Mouse (Mus musculus) CD4-positive helper T cell, adult 2 months (primary cell): ENCODE data around the gene Manf.

Source experiments
- DNase-seq: peaks from one replicate; pipeline ENCODE4 v3.0.0-alpha.2; 2012; ENCODE audit warnings: low read depth, missing footprints, low spot score

The Manf gene

DNA sequence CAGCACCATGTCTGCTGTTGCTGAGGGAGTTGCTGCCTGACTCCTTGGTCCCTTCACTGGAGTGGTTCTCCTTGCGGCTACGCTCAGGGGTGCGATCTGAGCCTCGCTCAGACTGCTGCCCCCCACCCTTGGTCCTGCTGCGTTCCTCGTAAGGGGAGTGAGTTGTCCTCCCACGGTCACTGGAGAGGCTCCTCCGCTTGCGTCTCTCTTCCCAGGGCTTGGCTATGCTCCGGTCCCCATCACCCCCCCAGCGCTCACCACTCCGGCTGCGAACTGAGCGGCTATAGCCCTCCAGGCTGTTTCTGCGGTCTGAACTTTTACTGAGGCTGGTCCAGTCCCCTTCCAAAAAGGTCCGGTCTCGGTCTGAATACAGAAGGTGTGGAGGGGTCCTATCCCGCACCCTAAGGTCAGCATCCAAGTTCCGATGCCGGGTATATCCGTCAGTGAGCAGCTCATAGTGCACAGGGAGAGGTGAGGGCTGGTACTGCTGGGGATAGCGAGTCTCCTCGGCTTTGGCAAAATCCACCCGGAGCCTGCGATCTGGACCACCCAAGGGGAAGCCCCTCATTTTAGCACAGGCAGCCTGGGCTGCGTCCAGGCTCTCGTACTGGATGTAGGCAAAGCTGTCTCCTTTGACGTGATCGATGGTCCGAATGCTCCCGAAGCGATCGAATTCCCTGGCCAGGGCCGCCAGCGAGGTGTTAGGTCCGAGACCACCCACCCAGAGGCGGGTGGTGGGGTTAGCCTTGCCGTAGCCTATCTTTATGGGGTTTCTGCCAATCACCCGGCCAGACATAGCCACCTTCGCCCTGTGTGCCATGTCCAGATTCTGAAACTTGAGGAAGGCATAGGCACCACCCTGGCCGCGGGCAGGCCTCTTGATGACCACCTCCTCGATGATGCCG, 6.5 kb downstream of the Manf start:
- DNase-seq, result no peak

- no peak for DNase-seq
Measured at GRCm38 (mm10) chr9:106884306-106884705, 7.5 kb downstream of the Manf start.

GRCm38 (mm10) chr9:106883085-106883484, 8.7 kb downstream of the Manf start:
- DNase-seq, result no peak

DNA sequence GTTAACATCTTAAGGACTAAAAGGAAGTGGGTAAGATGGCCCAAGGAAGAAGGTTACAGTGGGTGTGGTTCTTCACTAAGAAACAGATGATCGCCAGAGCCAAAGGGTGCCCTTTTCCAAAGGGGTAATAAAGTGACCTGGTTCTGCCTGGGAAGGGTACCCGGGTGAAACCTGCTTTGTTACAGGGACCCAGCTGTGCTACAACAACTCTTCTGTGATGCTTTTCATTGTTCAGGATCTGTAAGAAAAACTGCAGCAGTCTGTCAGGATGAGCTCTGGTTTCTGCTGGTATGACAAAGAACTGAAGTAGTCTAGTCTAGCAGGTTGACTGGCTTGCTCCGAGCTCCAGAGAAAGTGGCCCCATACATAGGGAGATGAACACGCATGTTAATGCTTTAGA, 9.6 kb downstream of the Manf start:
- DNase-seq, result no peak

- no peak for DNase-seq
Measured at GRCm38 (mm10) chr9:106881071-106881755, 10.6 kb downstream of the Manf start.

DNA sequence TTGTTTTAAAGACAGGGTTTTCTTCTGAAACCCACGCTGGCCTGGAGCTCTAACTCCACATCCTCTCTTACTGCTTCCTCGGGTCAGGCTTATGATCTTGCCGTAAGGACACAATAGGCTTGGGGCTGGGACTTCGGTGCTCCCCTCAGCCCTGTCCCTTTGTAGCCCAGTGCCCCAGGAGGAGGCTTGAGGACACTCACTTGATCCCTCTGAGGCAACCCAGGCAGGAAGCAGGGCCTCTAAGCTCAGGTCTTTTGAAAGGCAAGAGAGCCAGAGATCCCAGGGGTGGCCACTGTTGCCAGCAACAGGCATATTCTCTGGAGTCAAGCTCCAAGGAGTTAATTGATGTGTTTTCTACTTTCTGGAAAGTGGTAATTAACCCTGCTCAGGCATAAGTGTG, 12.3 kb downstream of the Manf start:
- DNase-seq, result no peak

DNA sequence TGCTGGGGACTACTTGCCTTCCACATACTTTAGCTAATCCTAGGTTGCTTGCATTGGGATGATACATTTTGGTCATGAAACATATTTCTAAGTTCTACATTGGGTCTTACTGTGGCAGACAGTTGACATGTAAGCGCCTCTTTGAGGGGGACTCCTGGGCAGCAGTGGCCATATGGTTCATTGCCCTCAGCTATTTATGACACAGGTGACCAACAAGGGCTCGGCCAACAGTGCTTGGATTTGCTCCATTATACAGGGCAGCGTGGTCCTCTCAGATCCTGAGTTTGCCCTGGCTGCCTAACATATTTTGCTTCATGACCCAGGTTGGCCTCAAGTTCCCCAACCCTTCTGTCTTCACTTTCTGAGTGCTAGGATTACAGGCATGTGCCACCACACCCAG, 15.1 kb downstream of the Manf start:
- no peak for DNase-seq

DNA sequence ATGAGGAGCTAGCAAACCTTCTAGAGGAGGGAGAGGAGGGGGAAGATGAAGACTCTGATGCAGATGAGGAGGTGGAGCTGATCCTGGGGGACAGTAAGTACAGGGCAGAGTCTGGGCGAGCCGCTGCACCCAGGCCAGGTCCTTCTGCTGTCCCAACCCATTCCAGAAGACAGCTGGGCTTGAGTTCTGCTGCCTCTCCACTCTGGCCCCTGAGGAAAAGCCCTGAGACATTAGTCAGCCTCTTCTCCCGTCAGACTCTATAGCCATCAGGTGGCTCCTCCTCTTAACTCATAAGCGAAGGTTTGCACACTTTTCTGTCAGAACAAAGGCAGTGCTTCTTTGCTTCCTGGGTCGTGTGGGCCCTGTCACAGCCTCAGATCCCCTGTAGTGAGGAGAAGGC, 17.6 kb downstream of the Manf start:
- no peak for DNase-seq

DNA sequence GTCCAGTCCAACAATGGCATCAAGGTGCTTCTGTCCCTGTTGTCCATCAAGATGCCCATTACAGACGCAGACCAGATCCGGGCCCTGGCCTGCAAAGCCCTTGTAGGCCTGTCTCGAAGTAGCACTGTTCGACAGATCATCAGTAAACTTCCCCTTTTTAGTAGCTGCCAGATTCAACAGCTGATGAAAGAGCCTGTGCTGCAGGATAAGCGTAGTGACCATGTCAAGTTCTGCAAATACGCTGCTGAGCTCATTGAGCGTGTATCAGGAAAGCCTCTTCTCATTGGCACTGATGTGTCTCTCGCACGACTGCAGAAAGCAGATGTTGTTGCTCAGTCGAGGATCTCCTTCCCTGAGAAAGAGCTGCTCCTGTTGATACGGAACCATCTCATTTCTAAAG, 33.7 kb downstream of the Manf start:
- DNase-seq, result no peak

- DNase-seq, result no peak
Measured at GRCm38 (mm10) chr9:106856664-106857063, 35.1 kb downstream of the Manf start.

DNA sequence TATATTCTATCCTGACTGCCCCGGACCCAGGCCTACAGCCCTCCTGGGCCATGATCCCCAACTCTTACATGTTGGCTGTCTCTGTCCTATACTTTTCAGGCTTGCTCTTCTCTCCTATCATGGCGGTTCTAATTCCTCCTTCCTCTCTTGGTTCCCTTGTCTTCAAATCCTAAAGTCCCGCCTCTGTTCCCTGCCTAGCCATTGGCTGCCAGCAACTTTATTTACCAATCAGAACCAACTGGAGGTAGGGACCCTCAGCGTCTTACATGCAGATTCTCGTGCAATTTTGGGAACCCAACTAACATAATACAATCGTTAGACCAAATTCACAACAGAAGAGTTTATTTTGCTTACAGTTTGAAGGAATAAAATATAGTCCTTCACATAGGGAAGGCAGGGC, 49.0 kb downstream of the Manf start:
- no peak for DNase-seq

GRCm38 (mm10) chr9:106840569-106840968, 51.2 kb downstream of the Manf start:
- peak; percentile 23 for DNase-seq

DNA sequence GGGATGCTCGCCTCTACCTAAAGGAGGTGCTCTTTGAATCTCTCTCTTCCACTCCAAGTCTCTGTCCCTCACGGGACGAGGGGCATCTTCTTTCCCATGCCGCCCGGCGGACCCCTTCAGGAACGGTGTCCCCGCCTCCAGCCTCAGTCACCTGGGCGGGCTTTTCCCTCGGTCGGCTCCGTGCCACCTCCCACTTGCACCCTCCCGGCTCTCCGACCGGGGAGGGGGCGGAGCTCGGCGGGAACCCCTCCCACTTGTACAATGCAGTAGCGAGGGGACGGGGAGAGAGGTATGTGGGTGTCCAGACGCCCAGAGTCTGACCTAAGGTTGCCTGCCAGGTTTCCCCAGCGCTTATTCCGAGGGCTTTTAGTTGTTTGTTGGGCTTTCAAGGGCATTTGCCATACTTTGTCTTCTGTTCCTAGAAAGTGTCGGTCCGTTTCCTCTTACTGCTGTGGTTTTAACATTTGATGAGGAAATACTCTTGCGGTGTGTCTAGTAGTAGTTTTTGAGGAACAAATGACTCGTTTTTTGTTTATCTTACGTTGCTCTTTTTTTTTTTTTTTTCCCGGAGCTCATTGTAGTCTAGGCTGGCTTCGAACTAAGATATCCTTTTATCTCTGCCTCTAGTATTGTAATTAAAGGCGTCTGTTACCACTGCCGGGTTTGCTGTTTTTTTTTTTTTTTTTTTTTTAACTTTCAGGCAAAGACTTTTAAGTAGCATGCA, 69.2 kb downstream of the Manf start:
- DNase-seq, result peak; percentile 94

DNA sequence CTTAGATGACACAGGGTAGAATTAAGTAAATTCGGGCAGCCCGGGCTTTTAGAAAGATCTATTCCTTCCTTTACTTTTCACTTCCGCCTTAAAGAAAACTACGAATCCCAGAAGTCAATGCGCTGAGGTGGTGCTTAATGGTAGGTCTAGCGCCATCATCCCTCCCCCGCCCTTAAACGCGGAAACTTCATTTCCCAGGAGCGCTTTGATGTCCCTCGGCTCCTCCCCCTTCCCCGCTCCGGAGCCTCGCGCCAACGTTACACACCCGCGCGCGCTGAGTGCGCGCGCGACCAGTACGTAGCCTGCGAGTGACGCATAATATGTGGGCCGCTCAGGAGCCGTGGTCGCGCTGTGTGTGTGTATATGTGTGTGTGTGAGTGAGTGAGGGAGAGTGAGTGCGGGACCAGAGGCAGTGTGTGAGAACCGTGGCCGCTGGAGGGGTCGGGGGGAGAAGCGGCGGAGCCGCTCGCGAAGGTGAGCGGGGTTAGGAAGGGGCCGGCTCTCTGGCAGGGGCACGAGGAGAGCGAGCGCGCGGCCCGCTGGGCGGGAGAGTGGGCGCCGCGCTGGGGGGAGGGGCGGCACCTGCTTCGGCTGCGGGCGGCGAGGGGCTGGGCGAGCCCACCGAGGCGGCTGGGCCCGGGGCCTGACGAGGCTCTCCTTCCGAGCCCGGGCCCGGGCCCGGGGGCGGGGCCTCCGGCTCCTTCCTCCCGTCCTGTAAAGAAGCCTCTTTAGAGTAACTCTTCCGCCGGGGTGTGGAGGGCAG, 70.0 kb downstream of the Manf start, which contains the start of gene Dcaf1:
Gene Dcaf1 (plus strand): TSS at position 257 of the 763 bp plus-strand sequence.
- DNase-seq, result peak; percentile 99

DNA sequence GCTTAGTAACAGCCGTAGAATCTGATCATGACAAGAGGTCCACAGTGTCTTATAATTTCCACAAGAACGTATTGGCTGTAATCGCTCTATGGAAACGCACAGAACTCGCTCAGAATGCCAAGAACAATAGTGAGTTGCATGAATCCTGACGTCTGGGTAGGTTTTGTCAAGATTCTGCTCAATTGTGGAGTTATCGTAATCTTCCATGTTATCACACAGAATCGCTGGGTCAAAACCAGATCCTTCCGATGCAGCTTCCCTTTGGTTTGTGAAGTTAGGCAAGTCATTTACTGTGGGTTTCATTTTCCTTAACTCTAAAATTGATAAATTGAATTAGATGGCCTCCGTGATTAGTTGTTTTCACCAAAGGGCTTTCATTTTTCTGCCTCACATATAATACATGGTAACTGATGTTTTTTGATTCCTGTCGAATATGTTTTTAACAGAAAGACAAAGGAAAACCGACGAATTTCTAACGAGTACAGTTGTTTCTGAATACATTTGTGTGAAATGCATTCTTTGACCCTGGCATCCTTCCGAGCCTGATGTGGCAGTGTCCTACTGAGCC, 70.6 kb downstream of the Manf start:
- DNase-seq, result peak; percentile 41

DNA sequence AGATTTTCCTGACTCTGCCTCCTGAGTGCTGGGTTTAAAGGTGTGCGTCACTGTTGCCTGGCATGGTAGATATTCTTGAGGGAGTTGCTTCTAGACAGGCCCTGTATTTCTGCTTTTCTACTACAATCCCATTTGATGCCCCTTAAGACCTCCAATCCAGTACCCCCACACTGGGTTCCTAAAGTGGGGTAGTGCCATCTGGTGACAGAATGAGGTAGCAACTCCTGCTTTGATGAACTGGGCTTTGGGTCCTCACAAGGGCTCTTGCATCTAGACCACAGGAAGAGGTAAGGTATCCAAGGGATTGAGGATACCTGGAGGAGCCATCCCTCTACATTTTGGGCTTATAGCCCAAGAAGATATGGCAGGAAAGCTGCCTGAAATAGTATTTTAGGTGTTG, 72.6 kb downstream of the Manf start:
- peak; percentile 15 for DNase-seq

DNA sequence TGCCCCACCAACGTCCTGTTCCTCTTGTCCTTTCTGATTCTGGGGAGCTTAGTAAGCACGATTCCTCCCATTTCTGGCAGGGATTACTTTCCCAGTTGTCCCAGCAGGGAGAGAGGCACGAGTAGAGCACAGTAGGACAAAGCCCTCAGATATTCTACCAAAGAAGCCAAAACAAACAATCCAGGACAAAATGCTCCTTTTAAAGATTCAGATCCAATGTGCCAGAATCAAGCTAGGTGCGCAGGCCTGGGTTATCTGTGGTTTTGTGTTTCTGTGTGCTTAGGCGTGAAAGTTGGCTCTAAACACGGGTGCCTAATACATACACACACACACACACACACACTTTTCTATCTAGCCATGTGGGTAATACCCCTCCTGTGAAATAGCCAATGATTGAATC, 73.6 kb downstream of the Manf start:
- no peak for DNase-seq

- no peak for DNase-seq
Measured at GRCm38 (mm10) chr9:106806503-106806902, 85.3 kb downstream of the Manf start.

GRCm38 (mm10) chr9:106790831-106791230, 100.9 kb downstream of the Manf start:
- no peak for DNase-seq

GRCm38 (mm10) chr9:106789363-106789762, 102.4 kb downstream of the Manf start:
- no peak for DNase-seq

- DNase-seq, result peak; percentile 84
Measured at GRCm38 (mm10) chr9:106788812-106789321, 102.9 kb downstream of the Manf start, which contains the start of gene Rad54l2. Gene Rad54l2, minus strand, starts transcription at chr9:106789194.
